Mouse (Mus musculus): ENCODE results near the gene Enkd1. TPM values are rescaled to one million over a fixed set of nuclear protein-coding genes. Genes with fewer than 3 reads are reported as not detected.

The Enkd1 gene
- total and polyA plus RNA-seq, 3 experiments: 22.0 to 42.6 TPM; not detected in 1

- no peaks in the 10 kb centered on the region for H3K79me2 ChIP-seq (ENCODE audit: control insufficient read depth, insufficient read depth, low read length, poor library complexity)
- H3K4me3 ChIP-seq (ENCODE audit: control insufficient read depth in 1 of 2, insufficient read depth in 1 of 2, low read depth in 2 of 2, low read length in 2 of 2): no peak overlapping the region
- peaks cover 0 to 5% of the 10 kb centered on the region in 2 experiments; a peak in 2 of 4 replicates for H3K36me3 ChIP-seq (ENCODE audit: control insufficient read depth in 1 of 2, insufficient read depth in 2 of 2, low read length in 2 of 2)
- H3K9me3 ChIP-seq (replicated peaks; ENCODE audit: insufficient read depth, low read length): no peaks in the 10 kb centered on the region
- no peaks in the 10 kb centered on the region for H3K27me3 ChIP-seq (ENCODE audit: control insufficient read depth in 1 of 2, insufficient read depth in 2 of 2, low read length in 2 of 2)
- no peak overlapping the region for H3K27ac ChIP-seq (ENCODE audit: control insufficient read depth, low read depth, low read length)
- H3K9ac ChIP-seq (ENCODE audit: control insufficient read depth, low read depth, low read length, poor library complexity, severe bottlenecking): no peak overlapping the region
- H3K4me1 ChIP-seq (ENCODE audit: control insufficient read depth in 1 of 2, insufficient read depth in 2 of 2, low read length in 2 of 2): no peaks in the 10 kb centered on the region
- TF ChIP-seq GATA1 (IDR thresholded peaks at IDR 0.05; ENCODE audit: low read depth, low read length) (no peak), MAFK (IDR thresholded peaks at IDR 0.05; ENCODE audit: borderline replicate concordance, low read depth, low read length) (no peak), CTCF (IDR thresholded peaks at IDR 0.05 in 2 of 3, conservative IDR thresholded peaks at IDR 0.05 in 1 of 3; ENCODE audit: control insufficient read depth in 1 of 3, insufficient read depth in 1 of 3, low read depth in 2 of 3, low read length in 3 of 3, poor library complexity in 1 of 3, severe bottlenecking in 1 of 3) (no peak), USF1 (IDR thresholded peaks at IDR 0.05; ENCODE audit: low read depth, low read length) (no peak), KAT2A (conservative IDR thresholded peaks at IDR 0.05; ENCODE audit: low read depth, low read length) (no peak), HCFC1 (IDR thresholded peaks at IDR 0.05; ENCODE audit: low read depth, low read length) (no peak), ZNF384 (IDR thresholded peaks at IDR 0.05; ENCODE audit: low read depth, low read length) (no peak), RCOR1 (IDR thresholded peaks at IDR 0.05; ENCODE audit: low read depth, low read length) (no peak)
- DNase-seq (ENCODE audit: low read depth, low spot score): no peak
Observed at GRCm38 (mm10) chr8:105685325-105685724, 22.7 kb downstream of the Enkd1 start.

- peaks cover 0 to 57% of the 10 kb centered on the region in 2 experiments; a peak in 2 of 4 replicates for H3K36me3 ChIP-seq (ENCODE audit: control insufficient read depth in 1 of 2, insufficient read depth in 2 of 2, low read length in 2 of 2)
- no peaks in the 10 kb centered on the region for H3K27me3 ChIP-seq (ENCODE audit: control insufficient read depth in 1 of 2, insufficient read depth in 2 of 2, low read length in 2 of 2)
- H3K9ac ChIP-seq (ENCODE audit: control insufficient read depth, low read depth, low read length, poor library complexity, severe bottlenecking): no peak overlapping the region
- no peaks in the 10 kb centered on the region for H3K4me1 ChIP-seq (ENCODE audit: control insufficient read depth in 1 of 2, insufficient read depth in 2 of 2, low read length in 2 of 2)
- no peak overlapping the region for H3K27ac ChIP-seq (ENCODE audit: control insufficient read depth, low read depth, low read length)
- no peaks in the 10 kb centered on the region for H3K9me3 ChIP-seq (replicated peaks; ENCODE audit: insufficient read depth, low read length)
- DNase-seq (ENCODE audit: low read depth, low spot score): no peak
- peak in 2 of 3 experiments; percentile 7 to 25; a peak in 2 of 6 replicates for TF ChIP-seq CTCF (IDR thresholded peaks at IDR 0.05 in 2 of 3, conservative IDR thresholded peaks at IDR 0.05 in 1 of 3; ENCODE audit: control insufficient read depth in 1 of 3, insufficient read depth in 1 of 3, low read depth in 2 of 3, low read length in 3 of 3, poor library complexity in 1 of 3, severe bottlenecking in 1 of 3)
- no peak for TF ChIP-seq ZNF384 (IDR thresholded peaks at IDR 0.05; ENCODE audit: low read depth, low read length)
- peak; percentile 28 for TF ChIP-seq SMC3 (IDR thresholded peaks at IDR 0.05; ENCODE audit: low read depth, low read length)
- no peak overlapping the region for H3K4me3 ChIP-seq (ENCODE audit: control insufficient read depth in 1 of 2, insufficient read depth in 1 of 2, low read depth in 2 of 2, low read length in 2 of 2)
- no peaks in the 10 kb centered on the region for H3K79me2 ChIP-seq (ENCODE audit: control insufficient read depth, insufficient read depth, low read length, poor library complexity)
Observed at GRCm38 (mm10) chr8:105677891-105678290, 30.1 kb downstream of the Enkd1 start.

GRCm38 (mm10) chr8:105661167-105661566 lies 46.8 kb downstream of the Enkd1 start:
- H3K79me2 ChIP-seq (ENCODE audit: control insufficient read depth, insufficient read depth, low read length, poor library complexity): peaks cover 27% of the 10 kb centered on the region
- peak; percentile 70 for DNase-seq (ENCODE audit: low read depth, low spot score)
- peaks cover 0 to 37% of the 10 kb centered on the region in 2 experiments; a peak in 3 of 4 replicates for H3K36me3 ChIP-seq (ENCODE audit: control insufficient read depth in 1 of 2, insufficient read depth in 2 of 2, low read length in 2 of 2)
- no peaks in the 10 kb centered on the region for H3K4me1 ChIP-seq (ENCODE audit: control insufficient read depth in 1 of 2, insufficient read depth in 2 of 2, low read length in 2 of 2)
- no peaks in the 10 kb centered on the region for H3K9me3 ChIP-seq (replicated peaks; ENCODE audit: insufficient read depth, low read length)
- peak; percentile 21 to 66 (median 52); a peak in 4 of 6 replicates for TF ChIP-seq CTCF (IDR thresholded peaks at IDR 0.05 in 2 of 3, conservative IDR thresholded peaks at IDR 0.05 in 1 of 3; ENCODE audit: control insufficient read depth in 1 of 3, insufficient read depth in 1 of 3, low read depth in 2 of 3, low read length in 3 of 3, poor library complexity in 1 of 3, severe bottlenecking in 1 of 3)
- no peak for TF ChIP-seq TCF12 (IDR thresholded peaks at IDR 0.05; ENCODE audit: low read depth, low read length)
- no peak for TF ChIP-seq TAL1 (IDR thresholded peaks at IDR 0.05; ENCODE audit: low read length)
- TF ChIP-seq POLR2A (IDR thresholded peaks at IDR 0.05; ENCODE audit: control insufficient read depth in 1 of 2, insufficient read depth in 1 of 2, low read depth in 1 of 2, low read length in 2 of 2, poor library complexity in 1 of 2): no peak
- TF ChIP-seq ZKSCAN1 (IDR thresholded peaks at IDR 0.05; ENCODE audit: low read depth, low read length): no peak
- no peak for TF ChIP-seq CHD1 (IDR thresholded peaks at IDR 0.05; ENCODE audit: low read depth, low read length)
- TF ChIP-seq ZMIZ1 (IDR thresholded peaks at IDR 0.05; ENCODE audit: low read depth, low read length): no peak
- no peak overlapping the region for H3K27ac ChIP-seq (ENCODE audit: control insufficient read depth, low read depth, low read length)
- no peaks in the 10 kb centered on the region for H3K27me3 ChIP-seq (ENCODE audit: control insufficient read depth in 1 of 2, insufficient read depth in 2 of 2, low read length in 2 of 2)
- H3K4me3 ChIP-seq (ENCODE audit: control insufficient read depth in 1 of 2, insufficient read depth in 1 of 2, low read depth in 2 of 2, low read length in 2 of 2): no peak overlapping the region
- H3K9ac ChIP-seq (ENCODE audit: control insufficient read depth, low read depth, low read length, poor library complexity, severe bottlenecking): no peak overlapping the region

Data from MEL (cell line).